Mouse (Mus musculus): ENCODE data around the gene Srsf10. TPM values are rescaled to one million over a fixed set of nuclear protein-coding genes. Genes with fewer than 3 reads are reported as not detected.
A peak's percentile ranks its signal among the peaks of the same experiment; 100 is the strongest.

The Srsf10 gene
- polyA plus RNA-seq, 1 experiment from 2014 or later = 212 TPM

- DNase-seq (ENCODE audit: low spot score) = peak; percentile 81
- H3K9ac ChIP-seq (ENCODE audit: low read depth, low read length) = no peak overlapping the region
- H3K36me3 ChIP-seq (ENCODE audit: control insufficient read depth, insufficient read depth, low read length) = no peaks in the 10 kb centered on the region
- H3K9me3 ChIP-seq (ENCODE audit: control insufficient read depth, low read length) = no peaks in the 10 kb centered on the region
- H3K27ac ChIP-seq (replicated peaks; ENCODE audit: low read depth, low read length) = peak overlapping the region; percentile 34; the same call in 1 of the 2 replicates
- peak; percentile 30; the same call in 1 of the 2 replicates for ATAC-seq (ENCODE audit: low read depth)
- 26% methylated on average over 13 of the region's 13 CpGs for WGBS
- H3K4me2 ChIP-seq (ENCODE audit: low read depth, low read length) = peak overlapping the region; percentile 13
- no peaks in the 10 kb centered on the region for H3K27me3 ChIP-seq (replicated peaks; ENCODE audit: control insufficient read depth, insufficient read depth, low read length)
- no peak overlapping the region for H3K4me3 ChIP-seq (ENCODE audit: low read depth, low read length)
- H3K4me1 ChIP-seq (ENCODE audit: control insufficient read depth, insufficient read depth, low read length) = peaks cover 10% of the 10 kb centered on the region
Observed at GRCm38 (mm10) chr4:135850411-135851095, 5.0 kb upstream of the Srsf10 start.

GRCm38 (mm10) chr4:135851942-135852341 lies 3.6 kb upstream of the Srsf10 start:
- H3K36me3 ChIP-seq (ENCODE audit: control insufficient read depth, insufficient read depth, low read length) = no peaks in the 10 kb centered on the region
- H3K4me2 ChIP-seq (ENCODE audit: low read depth, low read length) = no peak overlapping the region
- no peaks in the 10 kb centered on the region for H3K9me3 ChIP-seq (ENCODE audit: control insufficient read depth, low read length)
- ATAC-seq (ENCODE audit: low read depth) = no peak
- peaks cover 10% of the 10 kb centered on the region for H3K4me1 ChIP-seq (ENCODE audit: control insufficient read depth, insufficient read depth, low read length)
- no peak overlapping the region for H3K9ac ChIP-seq (ENCODE audit: low read depth, low read length)
- H3K4me3 ChIP-seq (ENCODE audit: low read depth, low read length) = no peak overlapping the region
- H3K27ac ChIP-seq (replicated peaks; ENCODE audit: low read depth, low read length) = no peak overlapping the region
- H3K27me3 ChIP-seq (replicated peaks; ENCODE audit: control insufficient read depth, insufficient read depth, low read length) = no peaks in the 10 kb centered on the region
- WGBS = 77% methylated on average over 9 of the region's 9 CpGs
- DNase-seq (ENCODE audit: low spot score) = no peak

GRCm38 (mm10) chr4:135853987-135854546 lies 1.5 kb upstream of the Srsf10 start:
- H3K4me3 ChIP-seq (ENCODE audit: low read depth, low read length) = no peak overlapping the region
- H3K9ac ChIP-seq (ENCODE audit: low read depth, low read length) = no peak overlapping the region
- ATAC-seq (ENCODE audit: low read depth) (no peak), DNase-seq (ENCODE audit: low spot score) (no peak)
- no peaks in the 10 kb centered on the region for H3K9me3 ChIP-seq (ENCODE audit: control insufficient read depth, low read length)
- WGBS = 88% methylated on average over 14 of the region's 14 CpGs
- peak overlapping the region; percentile 97 for H3K27ac ChIP-seq (replicated peaks; ENCODE audit: low read depth, low read length)
- H3K4me2 ChIP-seq (ENCODE audit: low read depth, low read length) = peak overlapping the region; percentile 96
- no peaks in the 10 kb centered on the region for H3K27me3 ChIP-seq (replicated peaks; ENCODE audit: control insufficient read depth, insufficient read depth, low read length)
- peaks cover 21% of the 10 kb centered on the region for H3K4me1 ChIP-seq (ENCODE audit: control insufficient read depth, insufficient read depth, low read length)
- H3K36me3 ChIP-seq (ENCODE audit: control insufficient read depth, insufficient read depth, low read length) = no peaks in the 10 kb centered on the region

- ATAC-seq (ENCODE audit: low read depth) (no peak), DNase-seq (ENCODE audit: low spot score) (no peak)
- WGBS = 71% methylated on average over 11 of the region's 11 CpGs
- peak overlapping the region; percentile 92; the same call in 1 of the 2 replicates for H3K4me3 ChIP-seq (ENCODE audit: low read depth, low read length)
- H3K27ac ChIP-seq (replicated peaks; ENCODE audit: low read depth, low read length) = peak overlapping the region; percentile 97
- H3K4me2 ChIP-seq (ENCODE audit: low read depth, low read length) = peak overlapping the region; percentile 96
- peaks cover 26% of the 10 kb centered on the region for H3K4me1 ChIP-seq (ENCODE audit: control insufficient read depth, insufficient read depth, low read length)
- peak overlapping the region; percentile 98 for H3K9ac ChIP-seq (ENCODE audit: low read depth, low read length)
- peaks cover 2% of the 10 kb centered on the region; the same call in 1 of the 2 replicates for H3K36me3 ChIP-seq (ENCODE audit: control insufficient read depth, insufficient read depth, low read length)
- H3K27me3 ChIP-seq (replicated peaks; ENCODE audit: control insufficient read depth, insufficient read depth, low read length) = no peaks in the 10 kb centered on the region
- no peaks in the 10 kb centered on the region for H3K9me3 ChIP-seq (ENCODE audit: control insufficient read depth, low read length)
Observed at GRCm38 (mm10) chr4:135854630-135855029, 917 bp upstream of the Srsf10 start.

DNA sequence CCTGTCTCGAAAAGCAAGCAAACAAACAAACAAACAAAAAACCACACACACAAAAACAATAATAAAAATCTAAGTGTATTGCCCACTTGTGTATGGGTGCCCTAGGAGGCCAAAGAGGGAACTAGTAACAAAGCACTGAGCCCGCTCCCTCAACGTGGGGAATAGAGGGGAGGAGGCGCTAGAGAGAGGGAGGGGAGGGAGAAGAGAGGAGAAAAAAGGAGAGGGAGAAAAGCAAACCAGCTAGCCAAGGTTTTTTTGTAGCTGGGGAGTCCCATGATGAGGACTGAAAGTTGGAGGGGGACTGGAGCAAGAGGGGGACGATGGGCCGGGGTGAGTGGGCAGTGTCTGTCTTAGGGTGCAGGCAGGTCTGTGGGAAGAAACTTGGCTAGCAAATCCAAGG lies 467 bp upstream of the Srsf10 start:
- ATAC-seq (ENCODE audit: low read depth) = peak; percentile 6; the same call in 1 of the 2 replicates

DNA sequence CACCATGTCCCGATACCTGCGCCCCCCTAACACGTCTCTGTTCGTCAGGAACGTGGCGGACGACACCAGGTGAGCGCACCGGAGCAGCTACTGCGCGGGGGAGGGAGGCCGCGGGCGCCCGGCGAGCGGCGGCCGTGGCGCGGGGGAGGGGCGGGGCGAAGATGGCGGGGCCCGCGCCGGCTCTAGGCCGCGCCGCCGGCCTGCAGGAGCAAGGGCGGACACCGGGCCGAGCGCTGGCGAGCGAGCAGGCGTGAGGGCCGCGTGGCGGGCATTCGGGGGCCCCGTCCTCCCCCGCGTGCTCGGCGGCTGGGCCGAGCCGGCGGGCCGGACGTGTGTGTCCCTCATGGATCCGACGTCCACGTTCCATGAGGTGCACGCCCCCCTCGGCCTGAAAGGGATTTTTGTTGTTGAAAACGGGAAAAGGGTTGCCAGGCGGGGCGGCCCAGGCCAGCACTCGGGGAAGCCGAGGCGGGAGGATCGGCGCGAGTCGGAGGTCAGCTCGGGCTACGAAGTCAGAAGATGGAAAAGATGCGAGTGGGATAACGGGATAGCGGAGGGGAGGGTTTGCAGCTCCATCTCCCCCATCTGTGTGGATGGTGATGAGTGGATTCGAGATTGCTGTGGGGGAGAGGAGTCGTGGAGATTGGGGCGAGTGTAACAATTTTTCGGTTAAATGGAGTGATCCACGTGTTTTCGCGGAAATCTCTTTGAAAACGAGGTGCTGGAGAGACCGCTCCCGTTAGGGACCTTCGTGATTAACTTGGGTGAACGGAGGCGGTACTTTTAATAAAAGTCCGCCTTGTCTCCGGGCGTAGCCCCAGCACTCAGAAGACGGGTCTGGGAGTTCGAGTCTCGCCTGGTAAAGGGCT lies 910 bp downstream of the Srsf10 start:
- peak overlapping the region; percentile 92 for H3K4me3 ChIP-seq (ENCODE audit: low read depth, low read length)
- H3K4me2 ChIP-seq (ENCODE audit: low read depth, low read length) = peak overlapping the region; percentile 87
- ATAC-seq (ENCODE audit: low read depth) (peak; percentile 75), DNase-seq (ENCODE audit: low spot score) (peak; percentile 83)
- peaks cover 31% of the 10 kb centered on the region for H3K4me1 ChIP-seq (ENCODE audit: control insufficient read depth, insufficient read depth, low read length)
- WGBS = under 1% methylated on average over 55 of the region's 91 CpGs
- H3K36me3 ChIP-seq (ENCODE audit: control insufficient read depth, insufficient read depth, low read length) = peaks cover 8% of the 10 kb centered on the region; the same call in 1 of the 2 replicates
- peak overlapping the region; percentile 98 for H3K9ac ChIP-seq (ENCODE audit: low read depth, low read length)
- peak overlapping the region; percentile 97 for H3K27ac ChIP-seq (replicated peaks; ENCODE audit: low read depth, low read length)
- H3K27me3 ChIP-seq (replicated peaks; ENCODE audit: control insufficient read depth, insufficient read depth, low read length) = no peaks in the 10 kb centered on the region
- no peaks in the 10 kb centered on the region for H3K9me3 ChIP-seq (ENCODE audit: control insufficient read depth, low read length)

More for the DNA sequence above, 467 bp upstream of the Srsf10 start:
- Histone ChIP-seq H3K27me3 (replicated peaks; ENCODE audit: control insufficient read depth, insufficient read depth, low read length) (no peaks in the 10 kb centered on the region), H3K9me3 (ENCODE audit: control insufficient read depth, low read length) (no peaks in the 10 kb centered on the region), H3K4me3 (ENCODE audit: low read depth, low read length) (peak overlapping the region; percentile 92), H3K4me1 (ENCODE audit: control insufficient read depth, insufficient read depth, low read length) (peaks cover 29% of the 10 kb centered on the region), H3K27ac (replicated peaks; ENCODE audit: low read depth, low read length) (peak overlapping the region; percentile 97), H3K36me3 (ENCODE audit: control insufficient read depth, insufficient read depth, low read length) (peaks cover 6% of the 10 kb centered on the region; the same call in 1 of the 2 replicates), H3K4me2 (ENCODE audit: low read depth, low read length) (peak overlapping the region; percentile 96), H3K9ac (ENCODE audit: low read depth, low read length) (peak overlapping the region; percentile 98)
- WGBS = 5% methylated on average over 6 of the region's 6 CpGs
- peak; percentile 78 for DNase-seq (ENCODE audit: low spot score)

GRCm38 (mm10) chr4:135857597-135858186 lies 2.1 kb downstream of the Srsf10 start:
- 7% methylated on average over 6 of the region's 7 CpGs for WGBS
- DNase-seq (ENCODE audit: low spot score) = no peak
- H3K4me1 ChIP-seq (ENCODE audit: control insufficient read depth, insufficient read depth, low read length) = peaks cover 31% of the 10 kb centered on the region
- H3K4me3 ChIP-seq (ENCODE audit: low read depth, low read length) = peak overlapping the region; percentile 92
- H3K4me2 ChIP-seq (ENCODE audit: low read depth, low read length) = peak overlapping the region; percentile 87
- H3K27ac ChIP-seq (replicated peaks; ENCODE audit: low read depth, low read length) = 0 out of 2 replicates have a peak overlapping the region, but pooled peaks have one; percentile 97
- peaks cover 17% of the 10 kb centered on the region for H3K36me3 ChIP-seq (ENCODE audit: control insufficient read depth, insufficient read depth, low read length)
- ATAC-seq (ENCODE audit: low read depth) = no peak
- peak overlapping the region; percentile 98 for H3K9ac ChIP-seq (ENCODE audit: low read depth, low read length)
- H3K9me3 ChIP-seq (ENCODE audit: control insufficient read depth, low read length) = no peaks in the 10 kb centered on the region
- H3K27me3 ChIP-seq (replicated peaks; ENCODE audit: control insufficient read depth, insufficient read depth, low read length) = no peaks in the 10 kb centered on the region

- no peak for DNase-seq (ENCODE audit: low spot score)
Observed at GRCm38 (mm10) chr4:135868996-135869395, 13.4 kb downstream of the Srsf10 start.

More at GRCm38 (mm10) chr4:135868996-135869395, 13.4 kb downstream of the Srsf10 start:
- no peak for ATAC-seq (ENCODE audit: low read depth)
- no peak overlapping the region for H3K9ac ChIP-seq (ENCODE audit: low read depth, low read length)
- no peaks in the 10 kb centered on the region for H3K27me3 ChIP-seq (replicated peaks; ENCODE audit: control insufficient read depth, insufficient read depth, low read length)
- H3K4me2 ChIP-seq (ENCODE audit: low read depth, low read length) = no peak overlapping the region
- WGBS = 35% methylated on average over 2 of the region's 2 CpGs
- peak overlapping the region; percentile 59 for H3K27ac ChIP-seq (replicated peaks; ENCODE audit: low read depth, low read length)
- H3K4me3 ChIP-seq (ENCODE audit: low read depth, low read length) = no peak overlapping the region
- H3K36me3 ChIP-seq (ENCODE audit: control insufficient read depth, insufficient read depth, low read length) = peaks cover 44% of the 10 kb centered on the region
- H3K9me3 ChIP-seq (ENCODE audit: control insufficient read depth, low read length) = no peaks in the 10 kb centered on the region
- H3K4me1 ChIP-seq (ENCODE audit: control insufficient read depth, insufficient read depth, low read length) = peaks cover 15% of the 10 kb centered on the region
